Mouse (Mus musculus): ENCODE results near the gene Plekhm1.

DNA sequence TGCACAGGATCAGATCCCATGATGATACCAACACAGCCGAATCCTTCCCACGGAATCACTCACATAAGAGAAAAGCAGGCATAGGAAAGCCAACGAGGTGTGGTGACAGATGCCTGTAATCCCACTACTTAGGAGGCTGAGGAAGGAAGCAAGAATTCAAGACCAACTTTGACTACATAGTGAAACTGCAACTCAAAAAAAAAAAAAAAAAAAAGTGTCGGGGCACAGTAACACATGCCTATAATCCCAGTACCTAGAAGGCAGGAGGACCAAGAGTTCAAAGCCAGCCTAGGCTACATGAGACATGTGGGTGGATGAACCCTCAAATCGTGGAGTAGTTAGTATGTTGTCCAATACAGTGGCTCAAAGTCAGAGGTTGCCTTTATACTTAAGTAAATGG is 36.7 kb downstream of the Plekhm1 start:
- no peak for TF ChIP-seq CTCF (IDR thresholded peaks at IDR 0.05; ENCODE audit: insufficient read depth, low read length)
- no peak for TF ChIP-seq POLR2A (IDR thresholded peaks at IDR 0.05; ENCODE audit: borderline replicate concordance, extremely low read depth, low read depth, low read length)

Data from lung, adult 2 months (tissue).